Mouse (Mus musculus) limb, embryonic 11.5 days (tissue): ENCODE measurements around the gene Olfr520. TPM values are rescaled to one million over a fixed set of nuclear protein-coding genes. Genes with fewer than 3 reads are reported as not detected.
"Not testable (repeated sequence)": the region's sequence is repeated elsewhere in the genome, so short reads cannot be mapped to it uniquely, and the experiment has no call there.

ENCODE experiments used
- ATAC-seq: fragments of 200-750 bp; cut with Nextera tagmentation; 2 replicates; pipeline ENCODE4 v1.8.0; 2017; ENCODE audit warnings: low read depth; ENCODE audit not compliant: insufficient number of reproducible peaks, low FRiP score, low TSS enrichment
- DNase-seq: peaks from one replicate; pipeline ENCODE4 v3.0.0-alpha.2; 2015; ENCODE audit warnings: low spot score
- H3K27ac ChIP-seq: fragments of 300-500 bp; sonication (generic); replicated peaks from 2 replicates; pipeline ENCODE4 v1.5.1; 2014; ENCODE audit warnings: low read depth, mild to moderate bottlenecking, low read length
- H3K27me3 ChIP-seq: fragments of 300-500 bp; sonication (generic); 2 replicates; pipeline ENCODE4 v1.6.1; 2014; ENCODE audit warnings: mild to moderate bottlenecking, low read length, mixed read lengths; ENCODE audit not compliant: control insufficient read depth, insufficient read depth
- H3K36me3 ChIP-seq: fragments of 300-500 bp; sonication (generic); 2 replicates; pipeline ENCODE4 v1.6.1; 2014; ENCODE audit warnings: mild to moderate bottlenecking, low read length, moderate library complexity, mixed read lengths; ENCODE audit not compliant: control insufficient read depth, insufficient read depth
- H3K4me1 ChIP-seq: fragments of 300-500 bp; sonication (generic); 2 replicates; pipeline ENCODE4 v1.6.1; 2014; ENCODE audit warnings: low read length, mixed read lengths; ENCODE audit not compliant: control insufficient read depth, insufficient read depth
- H3K4me2 ChIP-seq: fragments of 300-500 bp; sonication (generic); 2 replicates; pipeline ENCODE4 v1.6.1; 2014; ENCODE audit warnings: low read depth, mild to moderate bottlenecking, moderate library complexity; ENCODE audit not compliant: severe bottlenecking
- H3K4me3 ChIP-seq: fragments of 300-500 bp; sonication (generic); 2 replicates; pipeline ENCODE4 v1.5.1; 2014; ENCODE audit warnings: low read depth, low read length
- H3K9ac ChIP-seq: fragments of 300-500 bp; sonication (generic); 2 replicates; pipeline ENCODE4 v1.6.1; 2014; ENCODE audit warnings: mild to moderate bottlenecking, low read length
- H3K9me3 ChIP-seq: fragments of 300-500 bp; sonication (generic); 2 replicates; pipeline ENCODE4 v1.6.1; 2016; ENCODE audit warnings: low read length; ENCODE audit not compliant: control insufficient read depth
- WGBS: fragments of 180-500 bp; shearing (Covaris S2); extraction: QIAGEN DNeasy Blood & Tissue Kit; methylation state at CpG from one replicate; pipeline ENCODE4 v1.1.7; 2014; 5-methylcytosine and 5-hydroxymethylcytosine counted together
- polyA plus RNA-seq: library from polyadenylated mRNA; unstranded; fragments of >200 nt; fragmentation: Nextera tagmentation; extraction: Ambion mirVana; gene quantifications from 2 replicates; pipeline ENCODE4 v1.2.1, GENCODE M21; 2014

Olfr520 gene
- not detected in 2 replicates for polyA plus RNA-seq

- H3K9ac ChIP-seq: no peak within 1 kb of the TSS
- WGBS: 95% methylated on average over 2 of the region's 2 CpGs
- no peaks in the 10 kb centered on the region for H3K27me3 ChIP-seq
- no peak for DNase-seq
- no peak for ATAC-seq
- no peaks in the 10 kb centered on the region for H3K36me3 ChIP-seq
- no peak within 1 kb of the TSS for H3K27ac ChIP-seq
- no peaks in the 10 kb centered on the region for H3K4me1 ChIP-seq
- no peak within 1 kb of the TSS for H3K4me3 ChIP-seq
- no peak within 1 kb of the TSS for H3K4me2 ChIP-seq
- no peaks in the 10 kb centered on the region for H3K9me3 ChIP-seq
Measured at GRCm38 (mm10) chr7:99729973-99730372, at the start of gene Olfr520. Gene Olfr520, plus strand, starts transcription at chr7:99730273.

DNA sequence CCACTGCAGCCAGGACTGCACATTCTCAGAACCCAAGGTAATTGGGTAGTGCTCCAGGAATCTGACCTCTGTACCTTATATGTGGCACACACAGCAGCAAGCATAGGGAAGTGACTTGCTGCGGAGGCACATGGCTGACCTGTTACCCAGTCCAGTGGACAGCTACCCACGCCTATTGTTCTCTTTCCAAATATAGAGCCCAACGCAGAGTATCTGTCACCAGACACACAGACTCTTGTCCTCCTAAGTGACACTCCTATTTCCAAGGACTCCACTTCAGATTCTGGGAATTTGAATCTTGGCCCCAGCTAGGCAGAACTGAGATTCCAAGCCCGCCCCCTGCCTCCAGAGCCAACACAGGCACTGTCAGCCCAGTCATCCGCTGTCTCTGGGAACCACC, 49.3 kb upstream of the Olfr520 start:
- no peak for DNase-seq
- Histone ChIP-seq H3K4me1 (no peaks in the 10 kb centered on the region), H3K4me2 (no peak overlapping the region), H3K4me3 (no peak overlapping the region), H3K27ac (no peak overlapping the region), H3K27me3 (no peaks in the 10 kb centered on the region), H3K9me3 (no peaks in the 10 kb centered on the region), H3K9ac (no peak overlapping the region), H3K36me3 (no peaks in the 10 kb centered on the region)
- ATAC-seq: no peak
- WGBS: 85% methylated on average over 5 of the region's 5 CpGs

DNA sequence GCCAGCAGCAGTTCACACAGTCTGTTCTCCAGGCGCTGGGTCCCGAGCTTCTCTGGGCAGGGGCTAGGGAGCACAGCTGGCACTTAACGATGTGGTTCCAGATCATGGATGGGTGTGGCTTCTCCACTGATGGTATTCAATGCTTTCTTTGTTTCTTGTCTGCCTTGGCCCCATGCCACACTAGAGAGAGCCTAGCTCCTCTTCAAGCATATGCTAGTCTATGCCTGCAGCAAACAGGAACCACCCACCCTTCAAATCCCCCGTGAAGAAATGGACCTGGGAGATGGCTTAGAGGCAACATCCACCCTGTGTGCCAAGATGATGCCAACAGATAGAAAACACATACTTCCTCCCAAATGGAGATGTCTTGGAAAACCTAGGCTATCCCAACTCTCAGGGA, 46.0 kb upstream of the Olfr520 start:
- DNase-seq (no peak), ATAC-seq (no peak)
- Histone ChIP-seq H3K9me3 (no peaks in the 10 kb centered on the region), H3K27me3 (no peaks in the 10 kb centered on the region), H3K27ac (no peak overlapping the region), H3K4me1 (no peaks in the 10 kb centered on the region), H3K4me2 (no peak overlapping the region), H3K36me3 (no peaks in the 10 kb centered on the region), H3K9ac (no peak overlapping the region), H3K4me3 (no peak overlapping the region)
- WGBS: 69% methylated on average over 4 of the region's 4 CpGs

DNA sequence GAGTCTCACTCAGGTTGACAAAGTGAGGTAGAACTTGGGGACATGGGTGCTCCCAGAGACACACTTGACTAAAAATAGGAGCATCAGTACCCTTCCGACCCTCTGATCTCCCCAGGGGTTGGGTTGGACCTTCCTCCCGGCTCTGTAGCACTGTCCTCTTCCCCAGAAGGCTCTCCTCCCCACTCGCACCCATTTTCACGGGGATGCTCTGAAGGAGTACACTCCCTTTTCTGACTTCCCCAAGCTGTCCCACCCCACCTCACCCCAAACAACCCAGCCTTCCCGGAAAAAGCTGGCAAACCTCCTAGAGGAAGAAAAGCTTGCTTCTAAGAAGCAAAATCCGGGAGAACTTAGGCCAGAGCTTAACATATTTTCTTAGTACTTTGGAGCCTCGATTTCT, 39.3 kb upstream of the Olfr520 start:
- Histone ChIP-seq H3K4me1 (no peaks in the 10 kb centered on the region), H3K9ac (no peak overlapping the region), H3K27me3 (no peaks in the 10 kb centered on the region), H3K4me3 (no peak overlapping the region), H3K4me2 (no peak overlapping the region), H3K36me3 (no peaks in the 10 kb centered on the region), H3K9me3 (no peaks in the 10 kb centered on the region), H3K27ac (no peak overlapping the region)
- no peak for DNase-seq
- WGBS: 68% methylated on average over 7 of the region's 7 CpGs
- no peak for ATAC-seq

DNA sequence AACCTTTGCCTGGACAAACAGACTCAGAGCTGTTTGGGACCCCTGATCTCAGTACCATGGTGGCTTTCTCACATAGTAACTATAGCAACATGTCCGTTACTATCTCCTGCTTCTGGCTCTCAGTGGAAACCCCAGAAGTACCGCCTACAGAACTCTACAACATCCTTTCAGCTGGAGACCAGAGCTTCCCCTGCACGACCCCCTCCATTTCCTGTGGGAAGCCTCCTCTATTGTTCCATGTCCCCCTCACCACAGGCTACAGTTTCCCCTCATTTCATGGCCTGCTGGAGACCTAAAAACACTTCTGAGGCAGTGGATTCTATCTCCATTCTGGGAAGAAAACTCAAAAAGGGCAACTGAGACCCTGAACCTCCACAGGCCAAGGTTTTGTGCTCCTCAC, 37.7 kb upstream of the Olfr520 start:
- no peaks in the 10 kb centered on the region for H3K9me3 ChIP-seq
- DNase-seq (no peak), ATAC-seq (no peak)
- no peak overlapping the region for H3K27ac ChIP-seq
- no peaks in the 10 kb centered on the region for H3K4me1 ChIP-seq
- no peaks in the 10 kb centered on the region for H3K36me3 ChIP-seq
- WGBS: 69% methylated on average over 3 of the region's 3 CpGs
- no peak overlapping the region for H3K4me3 ChIP-seq
- no peak overlapping the region for H3K9ac ChIP-seq
- H3K4me2 ChIP-seq: no peak overlapping the region
- H3K27me3 ChIP-seq: no peaks in the 10 kb centered on the region

DNA sequence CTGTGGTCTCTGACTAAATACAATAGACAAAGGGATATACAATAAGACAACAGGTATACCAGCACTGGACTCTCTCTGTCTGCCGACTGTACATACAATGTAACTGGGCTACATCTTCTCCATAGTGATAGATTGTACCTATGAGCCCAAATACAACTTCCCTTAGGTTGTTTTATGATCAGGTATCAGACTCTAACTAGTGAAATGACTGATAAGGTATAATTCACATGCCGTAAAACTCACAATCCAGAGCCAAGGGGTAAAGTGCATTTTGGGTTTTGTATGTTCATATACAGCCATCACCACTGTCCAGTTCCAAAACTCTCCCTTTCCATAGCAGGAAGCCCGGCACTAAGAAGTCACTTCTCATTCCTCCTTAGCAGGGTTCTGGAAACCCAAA, 36.7 kb upstream of the Olfr520 start:
- no peaks in the 10 kb centered on the region for H3K27me3 ChIP-seq
- ATAC-seq (no peak), DNase-seq (no peak)
- no peaks in the 10 kb centered on the region for H3K36me3 ChIP-seq
- H3K4me1 ChIP-seq: no peaks in the 10 kb centered on the region
- H3K4me2 ChIP-seq: no peak overlapping the region
- no peak overlapping the region for H3K27ac ChIP-seq
- 94% methylated on average over 3 of the region's 3 CpGs for WGBS
- H3K9ac ChIP-seq: no peak overlapping the region
- H3K9me3 ChIP-seq: no peaks in the 10 kb centered on the region
- H3K4me3 ChIP-seq: no peak overlapping the region

- Histone ChIP-seq H3K27me3 (no peaks in the 10 kb centered on the region), H3K9me3 (no peaks in the 10 kb centered on the region), H3K9ac (no peak overlapping the region), H3K4me1 (no peaks in the 10 kb centered on the region), H3K27ac (no peak overlapping the region), H3K4me2 (no peak overlapping the region), H3K4me3 (no peak overlapping the region), H3K36me3 (no peaks in the 10 kb centered on the region)
- ATAC-seq (no peak), DNase-seq (no peak)
- WGBS: 86% methylated on average over 3 of the region's 3 CpGs
Measured at GRCm38 (mm10) chr7:99693976-99694375, 36.1 kb upstream of the Olfr520 start.

GRCm38 (mm10) chr7:99694424-99694823, 35.6 kb upstream of the Olfr520 start:
- H3K9ac ChIP-seq, H3K4me1 ChIP-seq, H3K27me3 ChIP-seq, H3K4me3 ChIP-seq, H3K27ac ChIP-seq, ATAC-seq, H3K9me3 ChIP-seq, H3K4me2 ChIP-seq, H3K36me3 ChIP-seq, DNase-seq: not testable (repeated sequence)
- WGBS: 74% methylated on average over 5 of the region's 5 CpGs

DNA sequence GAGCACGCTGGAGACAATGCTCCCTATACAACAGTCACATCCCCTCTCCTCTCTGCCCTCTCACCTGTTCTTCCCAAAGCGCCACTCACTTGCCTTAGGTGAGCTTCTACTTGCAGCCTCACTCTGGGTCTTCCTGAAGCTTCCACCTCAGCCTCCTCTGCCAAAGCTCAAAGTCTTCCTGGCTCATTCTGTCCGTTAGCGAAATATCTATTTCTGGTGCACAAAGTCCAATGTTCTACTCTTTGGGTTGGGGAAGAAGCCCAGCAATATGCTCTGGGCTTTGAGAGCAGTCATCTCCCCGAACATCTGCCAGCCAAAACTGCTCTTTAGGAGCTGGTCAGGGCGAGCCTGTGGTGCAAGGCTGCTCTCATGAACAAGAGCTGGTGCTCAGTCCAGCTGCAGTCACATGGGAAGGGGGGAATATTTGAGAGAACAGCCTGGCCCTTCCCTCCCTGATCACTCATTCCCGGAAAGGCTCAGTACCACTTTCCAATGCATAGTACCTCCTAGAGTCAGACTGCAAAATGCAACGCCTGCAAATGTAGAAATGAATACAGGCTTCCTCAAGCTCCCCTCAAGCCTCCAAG, 34.5 kb upstream of the Olfr520 start:
- 85% methylated on average over 8 of the region's 8 CpGs for WGBS
- Histone ChIP-seq H3K4me1 (no peaks in the 10 kb centered on the region), H3K4me3 (no peak overlapping the region), H3K9me3 (no peaks in the 10 kb centered on the region), H3K4me2 (no peak overlapping the region), H3K9ac (no peak overlapping the region), H3K36me3 (no peaks in the 10 kb centered on the region), H3K27me3 (no peaks in the 10 kb centered on the region), H3K27ac (no peak overlapping the region)
- ATAC-seq (no peak), DNase-seq (no peak)
